Mouse (Mus musculus): ENCODE measurements around the gene Slc6a17. TPM values are rescaled to one million over a fixed set of nuclear protein-coding genes. Genes with fewer than 3 reads are reported as not detected.
A peak's percentile ranks its signal among the peaks of the same experiment; 100 is the strongest.

The Slc6a17 gene
- 3.2 TPM for polyA plus RNA-seq (2012; fragmentation: generic; extraction: Trizol)
- long read RNA-seq, experiment 1, partial matches to known transcripts, result 1 of 3 reads
- long read RNA-seq, experiment 1, other reads (novel, unspliced or antisense), result 2 of 3 reads
- long read RNA-seq, experiment 2, full-length matches to known transcripts, result 10 of 25 reads
- long read RNA-seq, experiment 2, partial matches to known transcripts, result 3 of 25 reads
- long read RNA-seq, experiment 2, other reads (novel, unspliced or antisense), result 12 of 25 reads

DNA sequence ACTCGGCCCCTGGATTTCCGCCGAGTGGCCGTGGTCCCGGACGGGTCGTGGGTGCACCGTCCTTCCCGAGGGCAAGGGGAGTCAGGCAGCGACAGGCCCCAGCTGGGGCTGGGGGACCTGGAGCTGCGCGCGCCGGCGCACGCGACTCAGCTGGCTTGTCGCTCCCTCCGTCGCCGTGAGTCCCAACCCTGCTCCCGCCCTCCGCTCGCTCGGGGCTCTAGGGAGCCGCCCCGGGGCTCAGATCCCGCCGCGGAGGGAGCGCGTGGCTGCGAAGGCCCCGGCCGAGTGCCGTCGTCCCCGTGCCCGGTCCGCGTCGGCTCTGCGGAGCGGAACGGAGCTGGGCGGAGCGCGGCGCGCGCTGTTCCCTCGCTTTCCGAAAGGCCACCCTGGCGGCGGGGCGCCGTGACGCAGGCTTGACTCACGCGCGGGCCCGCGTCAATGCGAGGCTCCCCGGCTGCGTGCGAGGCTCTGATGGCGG is at the start of gene Slc6a17:
Gene Slc6a17, minus strand, starts transcription at position 388 of the 478 bp plus-strand sequence.
- H3K4me3 ChIP-seq (ENCODE audit: insufficient read depth, poor library complexity, severe bottlenecking), result peak within 1 kb of the TSS; percentile 26
- peaks cover 20% of the 10 kb centered on the region for H3K27me3 ChIP-seq (ENCODE audit: control insufficient read depth, insufficient read depth, insufficient read length)
- H3ac ChIP-seq (ENCODE audit: control insufficient read depth, insufficient read length, low read depth), result peak within 1 kb of the TSS; percentile 58
- TF ChIP-seq MYOG (IDR thresholded peaks at IDR 0.05; ENCODE audit: control insufficient read depth, extremely low read depth, insufficient read length) (no peak), CTCF (IDR thresholded peaks at IDR 0.05; ENCODE audit: control insufficient read depth, insufficient read depth, insufficient read length) (no peak), CEBPB (IDR thresholded peaks at IDR 0.05; ENCODE audit: low read depth) (no peak), USF1 (IDR thresholded peaks at IDR 0.05; ENCODE audit: low read depth) (no peak), FOSL1 (IDR thresholded peaks at IDR 0.05; ENCODE audit: insufficient read depth, low read length, poor library complexity, severe bottlenecking) (no peak), MYOD1 (IDR thresholded peaks at IDR 0.05; ENCODE audit: control insufficient read depth, insufficient read length, low read depth) (no peak), MAX (IDR thresholded peaks at IDR 0.05) (no peak)
- no peaks in the 10 kb centered on the region for H3K36me3 ChIP-seq (ENCODE audit: control insufficient read depth, insufficient read depth)
- H3K79me3 ChIP-seq (ENCODE audit: low read depth), result no peaks in the 10 kb centered on the region
- H3K79me2 ChIP-seq (ENCODE audit: control insufficient read depth, insufficient read depth), result no peaks in the 10 kb centered on the region

DNA sequence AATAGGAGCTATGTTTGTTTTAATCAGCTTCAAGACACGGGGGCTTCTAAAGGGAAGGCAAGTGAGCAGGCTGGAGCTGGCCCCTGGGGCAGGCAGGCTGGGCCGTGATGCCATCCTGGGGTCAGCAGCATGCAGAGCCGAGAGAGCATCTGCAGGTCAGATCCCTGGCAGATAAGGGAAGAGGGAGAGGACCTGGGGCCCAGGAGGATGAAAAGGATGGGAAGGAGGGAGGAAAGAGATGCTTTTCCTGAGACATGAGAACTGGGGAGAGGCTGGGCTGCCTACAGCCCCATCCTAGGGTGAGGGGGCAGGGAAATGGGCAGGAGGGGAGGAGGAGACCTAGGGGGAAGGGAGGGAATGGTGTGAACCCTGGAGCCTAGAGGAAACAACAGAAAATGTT is 47.5 kb upstream of the Slc6a17 start:
- no peaks in the 10 kb centered on the region for H3K79me2 ChIP-seq (ENCODE audit: control insufficient read depth, insufficient read depth)
- H3K79me3 ChIP-seq (ENCODE audit: low read depth), result no peaks in the 10 kb centered on the region
- H3K4me3 ChIP-seq (ENCODE audit: insufficient read depth, poor library complexity, severe bottlenecking), result no peak overlapping the region
- no peak for TF ChIP-seq MYOD1 (IDR thresholded peaks at IDR 0.05; ENCODE audit: control insufficient read depth, insufficient read length, low read depth)
- no peak for TF ChIP-seq CEBPB (IDR thresholded peaks at IDR 0.05; ENCODE audit: low read depth)
- no peak for TF ChIP-seq MAX (IDR thresholded peaks at IDR 0.05)
- no peak for TF ChIP-seq USF1 (IDR thresholded peaks at IDR 0.05; ENCODE audit: low read depth)
- no peak for TF ChIP-seq MYOG (IDR thresholded peaks at IDR 0.05; ENCODE audit: control insufficient read depth, extremely low read depth, insufficient read length)
- TF ChIP-seq FOSL1 (IDR thresholded peaks at IDR 0.05; ENCODE audit: insufficient read depth, low read length, poor library complexity, severe bottlenecking), result no peak
- no peak for TF ChIP-seq CTCF (IDR thresholded peaks at IDR 0.05; ENCODE audit: control insufficient read depth, insufficient read depth, insufficient read length)
- H3ac ChIP-seq (ENCODE audit: control insufficient read depth, insufficient read length, low read depth), result no peak overlapping the region
- H3K27me3 ChIP-seq (ENCODE audit: control insufficient read depth, insufficient read depth, insufficient read length), result peaks cover 16% of the 10 kb centered on the region
- no peaks in the 10 kb centered on the region for H3K36me3 ChIP-seq (ENCODE audit: control insufficient read depth, insufficient read depth)

DNA sequence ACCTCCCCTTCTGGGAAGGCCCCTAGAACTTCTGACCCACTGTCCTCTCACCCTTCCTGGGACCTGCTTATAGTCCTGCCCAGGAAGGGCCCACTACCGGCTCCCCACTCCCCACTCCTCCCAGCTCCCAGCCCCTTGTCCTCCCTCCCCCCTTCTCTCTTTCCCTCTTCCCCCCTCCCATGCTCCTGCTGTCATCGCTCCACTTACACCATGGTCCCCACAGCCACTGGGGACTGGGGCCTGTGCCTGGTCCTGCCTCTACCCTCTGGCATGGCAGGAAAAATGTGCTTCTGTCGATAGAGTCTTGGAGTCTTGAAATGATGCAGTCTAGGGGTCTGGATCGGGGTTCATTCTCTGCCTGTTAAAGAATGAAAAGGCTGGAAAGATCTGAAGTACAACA is 46.1 kb upstream of the Slc6a17 start:
- Histone ChIP-seq H3K4me3 (ENCODE audit: insufficient read depth, poor library complexity, severe bottlenecking) (no peak overlapping the region), H3K79me3 (ENCODE audit: low read depth) (no peaks in the 10 kb centered on the region)
- no peak for TF ChIP-seq CTCF (IDR thresholded peaks at IDR 0.05; ENCODE audit: control insufficient read depth, insufficient read depth, insufficient read length)
- no peak for TF ChIP-seq MAX (IDR thresholded peaks at IDR 0.05)
- no peak for TF ChIP-seq FOSL1 (IDR thresholded peaks at IDR 0.05; ENCODE audit: insufficient read depth, low read length, poor library complexity, severe bottlenecking)
- TF ChIP-seq USF1 (IDR thresholded peaks at IDR 0.05; ENCODE audit: low read depth), result no peak
- no peak for TF ChIP-seq CEBPB (IDR thresholded peaks at IDR 0.05; ENCODE audit: low read depth)
- no peak for TF ChIP-seq MYOD1 (IDR thresholded peaks at IDR 0.05; ENCODE audit: control insufficient read depth, insufficient read length, low read depth)
- TF ChIP-seq MYOG (IDR thresholded peaks at IDR 0.05; ENCODE audit: control insufficient read depth, extremely low read depth, insufficient read length), result no peak

DNA sequence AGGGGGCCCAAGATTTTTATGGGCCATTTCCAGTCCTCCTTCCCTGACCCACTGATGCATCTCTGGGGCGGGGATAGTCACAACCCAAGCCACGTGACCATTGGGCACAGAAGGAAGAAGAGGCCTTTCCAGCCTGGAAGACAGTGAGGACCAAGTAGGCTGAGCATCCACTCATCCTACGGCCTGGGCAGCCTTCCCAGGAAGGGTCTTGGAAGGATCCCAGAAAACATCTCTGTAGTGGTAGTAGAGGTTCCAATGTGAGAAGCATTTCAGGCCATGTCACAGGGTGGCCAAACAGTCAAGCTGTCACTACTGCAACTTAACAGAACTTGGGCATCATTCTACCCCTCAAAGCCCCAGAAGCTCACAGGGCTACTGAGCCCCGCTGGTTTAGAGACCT is 44.8 kb upstream of the Slc6a17 start:
- peak; percentile 28 for TF ChIP-seq USF1 (IDR thresholded peaks at IDR 0.05; ENCODE audit: low read depth)
- TF ChIP-seq MYOG (IDR thresholded peaks at IDR 0.05; ENCODE audit: control insufficient read depth, extremely low read depth, insufficient read length), result no peak
- no peaks in the 10 kb centered on the region for H3K79me2 ChIP-seq (ENCODE audit: control insufficient read depth, insufficient read depth)
- H3ac ChIP-seq (ENCODE audit: control insufficient read depth, insufficient read length, low read depth), result no peak overlapping the region
- H3K79me3 ChIP-seq (ENCODE audit: low read depth), result no peaks in the 10 kb centered on the region
- H3K36me3 ChIP-seq (ENCODE audit: control insufficient read depth, insufficient read depth), result no peaks in the 10 kb centered on the region
- H3K4me3 ChIP-seq (ENCODE audit: insufficient read depth, poor library complexity, severe bottlenecking), result no peak overlapping the region
- peaks cover 9% of the 10 kb centered on the region for H3K27me3 ChIP-seq (ENCODE audit: control insufficient read depth, insufficient read depth, insufficient read length)

More for the DNA sequence above, 46.1 kb upstream of the Slc6a17 start:
- Histone ChIP-seq H3K79me2 (ENCODE audit: control insufficient read depth, insufficient read depth) (no peaks in the 10 kb centered on the region), H3K27me3 (ENCODE audit: control insufficient read depth, insufficient read depth, insufficient read length) (peaks cover 9% of the 10 kb centered on the region), H3K36me3 (ENCODE audit: control insufficient read depth, insufficient read depth) (no peaks in the 10 kb centered on the region), H3ac (ENCODE audit: control insufficient read depth, insufficient read length, low read depth) (no peak overlapping the region)

DNA sequence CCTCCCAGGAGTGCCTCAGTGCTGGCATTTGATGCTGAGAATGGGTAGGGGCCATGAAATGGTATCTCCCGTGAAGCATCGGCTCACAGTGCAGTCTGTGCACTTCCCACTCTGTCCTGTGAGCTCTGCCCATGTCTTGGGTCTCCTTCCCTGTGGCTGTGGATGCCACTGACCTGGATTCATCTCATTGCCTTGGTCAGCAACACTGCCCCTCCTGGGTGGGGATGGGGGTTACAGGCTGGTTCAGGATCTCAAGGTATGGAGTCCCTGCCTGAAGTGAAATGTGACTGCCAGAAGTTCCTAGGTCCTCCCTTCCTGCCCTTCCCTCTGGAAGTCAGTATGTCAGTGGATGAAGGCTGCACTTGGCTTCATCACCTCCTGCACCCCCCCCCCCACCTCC is 44.3 kb upstream of the Slc6a17 start:
- peaks cover 9% of the 10 kb centered on the region for H3K27me3 ChIP-seq (ENCODE audit: control insufficient read depth, insufficient read depth, insufficient read length)

More for the DNA sequence above, 44.3 kb upstream of the Slc6a17 start:
- Histone ChIP-seq H3K79me2 (ENCODE audit: control insufficient read depth, insufficient read depth) (no peaks in the 10 kb centered on the region), H3K36me3 (ENCODE audit: control insufficient read depth, insufficient read depth) (no peaks in the 10 kb centered on the region), H3ac (ENCODE audit: control insufficient read depth, insufficient read length, low read depth) (no peak overlapping the region), H3K79me3 (ENCODE audit: low read depth) (no peaks in the 10 kb centered on the region), H3K4me3 (ENCODE audit: insufficient read depth, poor library complexity, severe bottlenecking) (no peak overlapping the region)
- TF ChIP-seq FOSL1 (IDR thresholded peaks at IDR 0.05; ENCODE audit: insufficient read depth, low read length, poor library complexity, severe bottlenecking) (no peak), MYOG (IDR thresholded peaks at IDR 0.05; ENCODE audit: control insufficient read depth, extremely low read depth, insufficient read length) (no peak), CTCF (IDR thresholded peaks at IDR 0.05; ENCODE audit: control insufficient read depth, insufficient read depth, insufficient read length) (no peak), USF1 (IDR thresholded peaks at IDR 0.05; ENCODE audit: low read depth) (no peak), CEBPB (IDR thresholded peaks at IDR 0.05; ENCODE audit: low read depth) (no peak), MAX (IDR thresholded peaks at IDR 0.05) (no peak), MYOD1 (IDR thresholded peaks at IDR 0.05; ENCODE audit: control insufficient read depth, insufficient read length, low read depth) (no peak)

All from C2C12 (cell line).